Mouse (Mus musculus) C3H10T1/2 (cell line): ENCODE measurements around the gene Klc4. TPM values are rescaled to one million over a fixed set of nuclear protein-coding genes. Genes with fewer than 3 reads are reported as not detected.

ENCODE experiments used
- polyA plus RNA-seq, 2 experiments: library from polyadenylated mRNA; unstranded; fragments of >200 nt; fragmentation: generic; extraction: Trizol; gene quantifications; one replicate each; pipeline ENCODE4 v1.2.1; 2012; ENCODE audit warnings: missing spikeins in 2 of 2

Gene Klc4
- 10 to 100 TPM in 1 of 2 experiments, 1 to 10 TPM in 1; 6.4 to 23.3 TPM for polyA plus RNA-seq

DNA sequence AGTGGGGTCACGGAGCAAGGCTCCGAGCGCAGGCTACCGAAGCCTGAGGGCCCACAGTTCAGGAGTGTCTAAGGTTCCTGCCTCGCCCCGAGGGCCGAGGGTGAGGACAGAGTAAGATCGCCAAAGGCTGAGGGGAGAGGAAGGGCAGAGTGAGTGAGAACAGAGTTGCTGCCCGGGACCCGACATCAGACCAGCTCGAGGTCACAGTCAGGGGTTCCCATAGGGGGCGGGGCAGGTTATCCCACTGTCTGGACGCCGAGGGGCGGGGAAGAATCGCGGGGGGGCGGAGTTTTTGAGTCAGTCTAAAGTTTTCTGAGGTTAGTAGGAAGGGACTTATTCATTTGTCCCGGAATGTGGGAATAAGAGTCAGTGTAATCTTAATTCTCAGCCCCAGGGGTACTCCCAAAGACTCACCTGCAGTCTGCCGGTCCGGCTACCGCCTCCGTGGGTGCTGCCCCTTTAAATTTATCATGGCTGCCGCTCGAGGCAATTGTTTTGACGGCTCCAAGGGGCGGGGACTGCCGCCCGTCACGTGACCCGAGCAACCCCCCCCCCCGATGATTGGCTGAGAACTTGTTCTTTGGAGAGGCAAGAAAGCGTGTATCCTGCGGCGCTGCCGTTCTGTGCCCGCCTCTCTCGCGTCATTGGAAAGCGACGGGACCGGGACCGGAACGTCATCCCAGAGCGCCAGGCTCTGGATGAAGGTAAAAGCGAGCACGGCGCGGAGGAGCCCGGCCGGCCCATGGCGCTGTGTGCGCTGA is at the start of gene Klc4, which contains the start of gene Mrpl2:
Gene Klc4, minus strand, starts transcription at position 462 of the 761 bp plus-strand sequence.
Gene Mrpl2, plus strand, starts transcription at position 669 of the 761 bp plus-strand sequence.

DNA sequence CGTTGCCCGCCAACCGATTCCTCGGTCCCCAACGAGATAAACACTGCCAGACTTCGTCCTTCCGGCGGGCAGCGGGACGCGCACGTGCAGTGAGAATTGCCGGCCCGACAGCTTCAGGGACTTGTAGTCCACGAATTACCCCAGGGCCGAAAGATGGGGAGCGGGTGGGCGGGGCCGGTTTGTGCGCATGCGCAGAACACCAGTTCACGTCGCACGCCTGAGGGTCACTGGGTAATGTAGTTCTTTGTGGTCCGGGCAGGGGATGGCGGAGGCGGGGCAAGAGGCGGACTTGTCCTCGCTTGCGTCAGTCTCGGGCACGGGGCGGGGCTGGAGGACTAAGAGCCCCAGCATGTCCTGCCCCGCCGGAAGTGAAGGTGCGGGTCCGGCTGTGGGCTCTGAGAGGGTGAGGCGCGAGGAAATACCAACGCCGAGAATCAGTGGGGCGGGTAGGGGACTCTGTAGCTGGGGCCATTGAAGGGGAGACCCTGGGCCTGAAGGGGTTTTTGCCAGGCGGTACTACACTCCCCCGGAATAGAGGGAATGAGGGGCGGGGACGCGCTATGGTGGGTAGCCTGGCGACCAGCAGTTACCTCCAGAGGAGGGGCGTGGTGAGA is 35.0 kb upstream of the Klc4 start, which contains the start of gene Klhdc3:
Gene Klhdc3, minus strand, starts transcription at position 155 of the 614 bp plus-strand sequence.

DNA sequence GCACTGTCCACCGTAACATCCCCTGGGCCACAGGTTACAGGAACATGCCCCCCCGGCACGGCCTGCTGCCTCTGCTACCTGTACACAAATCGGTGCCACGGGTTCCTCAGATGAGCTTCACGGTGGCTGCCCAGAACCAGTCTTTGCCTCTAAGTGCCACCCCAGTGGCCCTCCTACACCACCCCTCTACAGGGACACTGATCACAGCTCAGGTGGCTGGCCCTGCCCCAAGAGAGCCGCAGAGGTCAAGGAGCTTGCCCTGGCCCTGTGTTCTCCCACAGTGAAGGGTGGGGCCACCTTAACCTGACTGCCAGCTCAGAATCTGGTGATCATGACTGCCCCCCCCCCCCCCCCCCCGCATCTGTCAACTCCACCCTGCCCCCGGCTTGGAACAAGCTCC is 32.6 kb upstream of the Klc4 start, which contains the start of gene Mea1:
Gene Mea1, plus strand, starts transcription at position 378 of the 400 bp plus-strand sequence.

DNA sequence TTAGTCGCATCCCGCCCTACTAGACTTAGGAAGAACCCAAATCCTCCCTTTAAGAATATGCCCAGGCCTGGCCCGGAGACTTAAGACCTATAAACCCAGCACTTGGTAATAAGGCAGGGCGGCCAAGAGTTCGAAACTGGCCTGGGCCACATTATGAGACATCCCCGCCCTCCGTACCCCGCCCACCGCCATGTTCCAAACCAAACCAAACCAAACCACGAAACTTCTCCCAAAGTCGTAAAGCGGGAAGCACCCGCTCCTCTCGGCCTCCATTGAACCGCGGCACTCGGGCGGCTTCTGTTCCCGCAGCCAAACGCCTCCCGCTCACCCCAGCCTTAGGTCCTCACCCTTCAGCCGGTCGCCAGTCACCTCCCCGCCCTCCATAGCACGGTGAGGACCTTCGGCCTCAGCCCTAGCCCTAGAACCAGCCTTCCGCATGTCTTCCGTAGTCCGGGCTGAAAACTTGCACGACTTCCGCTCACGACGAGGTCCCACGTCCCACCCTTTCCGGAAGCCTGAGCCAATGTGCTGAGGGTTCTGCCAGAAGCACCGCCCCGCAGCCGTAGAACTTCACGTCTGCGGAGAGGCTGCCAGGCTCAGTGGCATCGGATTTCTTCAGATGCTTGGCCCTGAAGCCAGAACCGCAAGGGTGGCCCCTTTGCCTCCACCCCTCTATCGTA is 28.2 kb upstream of the Klc4 start, which contains the start of gene Rrp36:
Gene Rrp36, minus strand, starts transcription at position 503 of the 680 bp plus-strand sequence.

DNA sequence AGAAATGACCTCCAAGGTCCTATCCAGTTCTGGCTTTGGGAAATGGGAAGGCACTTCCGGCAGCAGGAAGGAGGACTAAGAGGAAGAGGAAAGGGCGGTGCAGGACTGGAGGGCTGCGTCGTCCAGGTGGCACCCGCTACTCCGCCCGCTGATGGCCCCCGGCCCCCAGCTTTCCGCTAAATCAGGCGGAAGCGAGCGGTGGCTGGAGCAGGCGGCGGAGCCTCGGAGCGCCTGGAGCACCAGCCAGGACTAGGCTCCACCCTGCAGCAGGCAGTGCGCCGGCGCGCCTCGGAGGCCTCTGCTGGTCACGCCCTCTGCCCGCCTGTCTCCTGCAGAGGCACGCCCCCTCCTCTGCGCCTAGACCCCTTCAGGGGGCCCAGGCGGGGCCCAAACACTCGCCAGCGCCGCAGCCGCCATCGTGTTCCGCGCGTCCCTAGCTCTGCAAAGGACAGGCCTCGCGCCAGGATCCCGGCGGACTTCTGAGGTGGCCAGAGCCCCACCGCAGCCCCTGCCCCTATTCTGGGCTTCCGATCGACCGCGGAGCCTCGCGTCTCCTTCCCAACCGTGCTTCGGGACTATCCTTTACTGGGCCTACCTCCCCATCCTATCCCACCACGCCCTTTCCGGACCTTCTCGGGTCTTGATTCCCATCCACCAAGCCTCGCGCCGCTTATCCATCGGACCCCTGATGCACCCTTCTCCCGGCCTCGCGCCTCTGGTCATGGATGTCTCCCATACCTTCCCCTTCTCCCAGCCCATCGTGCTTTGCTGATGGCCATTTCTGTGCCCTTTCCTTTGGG is 4.6 kb upstream of the Klc4 start, which contains the start of gene Cul7:
Gene Cul7, plus strand, starts transcription at position 106 of the 800 bp plus-strand sequence.

DNA sequence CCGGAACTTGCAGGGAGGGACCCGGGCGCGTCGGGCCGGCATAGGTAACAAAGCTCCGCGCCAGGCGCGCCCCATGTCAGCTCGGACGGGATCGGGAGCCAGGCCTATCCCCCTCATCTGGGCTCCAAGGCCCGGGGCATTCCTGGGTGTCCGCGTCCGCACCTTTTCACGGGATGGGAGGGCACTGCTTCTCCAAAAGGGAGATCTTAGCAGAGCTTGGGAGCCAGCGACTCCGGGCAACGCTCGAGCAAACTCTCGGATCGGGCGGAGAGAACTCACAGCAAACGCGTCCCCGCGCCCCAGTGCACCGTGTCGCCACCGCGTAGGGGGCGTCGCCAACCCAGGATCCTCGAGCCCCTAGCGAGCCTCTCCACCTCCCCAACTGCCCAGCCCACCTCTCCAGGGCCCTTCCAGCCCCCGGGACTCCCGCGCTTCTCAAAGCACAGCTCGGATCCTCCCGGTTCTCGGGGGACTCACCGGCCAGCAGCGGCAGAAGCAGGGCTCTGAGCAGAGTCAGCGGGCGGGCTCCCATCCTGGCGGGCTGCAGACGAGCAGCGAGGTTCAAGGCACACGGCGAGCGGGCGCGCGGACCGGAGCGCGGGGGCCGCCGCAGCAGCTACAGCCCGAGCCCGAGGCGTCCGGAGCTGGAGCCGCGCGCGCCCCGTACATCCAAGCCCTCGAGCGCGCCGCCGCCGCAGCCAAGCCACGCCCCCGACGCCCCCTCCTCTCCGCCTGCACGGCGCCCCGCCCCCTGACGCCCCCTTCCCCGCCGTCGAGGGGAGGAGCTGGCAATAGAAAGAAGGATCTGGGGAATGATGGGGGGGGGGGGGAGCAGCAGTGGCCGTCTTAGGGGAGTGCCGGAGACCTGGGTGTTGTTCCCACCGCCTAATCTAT is 16.8 kb downstream of the Klc4 start, which contains the start of gene Ptk7:
Gene Ptk7, minus strand, starts transcription at position 714 of the 894 bp plus-strand sequence.

Other genes starting within 250 kb of the Klc4 start
- under 1 TPM in 1 of 2 experiments, not detected in 1; 0.93 TPM for gene Crip3, start 217.1 kb downstream of the Klc4 start, polyA plus RNA-seq
- not detected for gene Slc22a7, start 207.6 kb downstream of the Klc4 start, polyA plus RNA-seq
- not detected for gene Ttbk1, start 158.3 kb downstream of the Klc4 start, polyA plus RNA-seq
- gene Dnph1, start 149.3 kb downstream of the Klc4 start, polyA plus RNA-seq: 100 to 1,000 TPM in 1 of 2 experiments, 10 to 100 TPM in 1; 39.0 to 100 TPM
- gene Cul9, start 99.6 kb downstream of the Klc4 start, polyA plus RNA-seq: under 1 TPM; 0.07 to 0.85 TPM
- 10 to 100 TPM; 32.8 to 34.6 TPM for gene Srf, start 89.8 kb downstream of the Klc4 start, polyA plus RNA-seq
- 1 to 10 TPM in 1 of 2 experiments, under 1 TPM in 1; 0.82 to 7.0 TPM for gene Ptk7, start 16.5 kb downstream of the Klc4 start, polyA plus RNA-seq
- gene Mrpl2, start 207 bp upstream of the Klc4 start, polyA plus RNA-seq: 100 to 1,000 TPM; 127 to 324 TPM
- gene Cul7, start 4.3 kb upstream of the Klc4 start, polyA plus RNA-seq: 100 to 1,000 TPM in 1 of 2 experiments, 10 to 100 TPM in 1; 73.7 to 172 TPM
- 10 to 100 TPM; 30.8 to 53.1 TPM for gene Rrp36, start 28.3 kb upstream of the Klc4 start, polyA plus RNA-seq
- gene Mea1, start 32.8 kb upstream of the Klc4 start, polyA plus RNA-seq: 100 to 1,000 TPM; 206 to 222 TPM
- gene Klhdc3, start 34.9 kb upstream of the Klc4 start, polyA plus RNA-seq: 100 to 1,000 TPM in 1 of 2 experiments, 10 to 100 TPM in 1; 71.0 to 103 TPM
- 100 to 1,000 TPM in 1 of 2 experiments, 10 to 100 TPM in 1; 79.4 to 109 TPM for gene Ppp2r5d, start 59.1 kb upstream of the Klc4 start, polyA plus RNA-seq
- gene Pex6, start 65.4 kb upstream of the Klc4 start, polyA plus RNA-seq: 10 to 100 TPM; 30.1 to 56.6 TPM
- under 1 TPM; 0.30 to 0.38 TPM for gene Gnmt, start 83.1 kb upstream of the Klc4 start, polyA plus RNA-seq
- gene Cnpy3, start 106.2 kb upstream of the Klc4 start, polyA plus RNA-seq: 10 to 100 TPM; 64.8 to 76.8 TPM
- gene Ptcra, start 117.7 kb upstream of the Klc4 start, polyA plus RNA-seq: under 1 TPM; 0.07 to 0.11 TPM
- gene 2310039H08Rik, start 126.6 kb upstream of the Klc4 start, polyA plus RNA-seq: 100 to 1,000 TPM; 116 to 123 TPM
- 10 to 100 TPM; 34.7 to 71.1 TPM for gene Rpl7l1, start 136.7 kb upstream of the Klc4 start, polyA plus RNA-seq
- gene Bicral, start 212.5 kb upstream of the Klc4 start, polyA plus RNA-seq: 1 to 10 TPM in 1 of 2 experiments, under 1 TPM in 1; 0.28 to 7.2 TPM
- 10 to 100 TPM; 51.3 to 59.2 TPM for gene Tbcc, start 244.7 kb upstream of the Klc4 start, polyA plus RNA-seq